Mouse (Mus musculus) stomach, postnatal 0 days (tissue): ENCODE measurements around the gene Tcte1. TPM values are rescaled to one million over a fixed set of nuclear protein-coding genes. Genes with fewer than 3 reads are reported as not detected.
A peak's percentile ranks its signal among the peaks of the same experiment; 100 is the strongest.

ENCODE experiments used
- ATAC-seq: fragments of 200-750 bp; cut with Nextera tagmentation; 2 replicates; pipeline ENCODE4 v1.8.0; 2017; ENCODE audit not compliant: low FRiP score, low TSS enrichment
- DNase-seq: peaks from one replicate; pipeline ENCODE4 v3.0.0-alpha.2; 2016; ENCODE audit warnings: low spot score
- H3K27ac ChIP-seq: fragments of 300-500 bp; sonication (generic); replicated peaks from 2 replicates; pipeline ENCODE4 v1.5.1; 2014; ENCODE audit warnings: mild to moderate bottlenecking, control low read depth
- H3K27me3 ChIP-seq: fragments of 300-500 bp; sonication (generic); 2 replicates; pipeline ENCODE4 v1.6.1; 2014; ENCODE audit warnings: low read length; ENCODE audit not compliant: control insufficient read depth, insufficient read depth
- H3K36me3 ChIP-seq: fragments of 300-500 bp; sonication (generic); 2 replicates; pipeline ENCODE4 v1.6.1; 2014; ENCODE audit warnings: low read length, mixed read lengths; ENCODE audit not compliant: control insufficient read depth, insufficient read depth
- H3K4me1 ChIP-seq: fragments of 300-500 bp; sonication (generic); replicated peaks from 2 replicates; pipeline ENCODE4 v1.6.1; 2014; ENCODE audit warnings: antibody characterized with exemption; ENCODE audit not compliant: control insufficient read depth, insufficient read depth
- H3K4me2 ChIP-seq: fragments of 300-500 bp; sonication (generic); replicated peaks from 2 replicates; pipeline ENCODE4 v1.6.1; 2014; ENCODE audit warnings: low read depth, mild to moderate bottlenecking, control low read depth, moderate library complexity
- H3K4me3 ChIP-seq: fragments of 300-500 bp; sonication (generic); 2 replicates; pipeline ENCODE4 v1.5.1; 2014; ENCODE audit warnings: low read depth, low read length, control low read depth
- H3K9ac ChIP-seq: fragments of 300-500 bp; sonication (generic); 2 replicates; pipeline ENCODE4 v1.6.1; 2014; ENCODE audit warnings: mild to moderate bottlenecking, low read length, control low read depth, mixed read lengths
- H3K9me3 ChIP-seq: fragments of 300-500 bp; sonication (generic); 2 replicates; pipeline ENCODE4 v1.6.1; 2016; ENCODE audit warnings: low read length; ENCODE audit not compliant: control insufficient read depth
- CTCF ChIP-seq: IDR thresholded peaks from 2 replicates; pipeline ENCODE4 v1.5.1; 2016; ENCODE audit warnings: antibody characterized with exemption, low read depth, mild to moderate bottlenecking, moderate library complexity
- EP300 ChIP-seq: optimal IDR thresholded peaks from 2 replicates; pipeline ENCODE3; 2016; ENCODE audit warnings: antibody characterized with exemption
- WGBS: fragments of 180-500 bp; shearing (Covaris S2); extraction: QIAGEN DNeasy Blood & Tissue Kit; methylation state at CpG from one replicate; pipeline ENCODE4 v1.1.7; 2014; 5-methylcytosine and 5-hydroxymethylcytosine counted together
- polyA plus RNA-seq: library from polyadenylated mRNA; unstranded; fragments of >200 nt; fragmentation: Nextera tagmentation; extraction: Ambion mirVana; gene quantifications from 2 replicates; pipeline ENCODE4 v1.2.1, GENCODE M21; 2015

Gene Tcte1
- polyA plus RNA-seq, 1 experiment from 2014 or later: 0.04 TPM

DNA sequence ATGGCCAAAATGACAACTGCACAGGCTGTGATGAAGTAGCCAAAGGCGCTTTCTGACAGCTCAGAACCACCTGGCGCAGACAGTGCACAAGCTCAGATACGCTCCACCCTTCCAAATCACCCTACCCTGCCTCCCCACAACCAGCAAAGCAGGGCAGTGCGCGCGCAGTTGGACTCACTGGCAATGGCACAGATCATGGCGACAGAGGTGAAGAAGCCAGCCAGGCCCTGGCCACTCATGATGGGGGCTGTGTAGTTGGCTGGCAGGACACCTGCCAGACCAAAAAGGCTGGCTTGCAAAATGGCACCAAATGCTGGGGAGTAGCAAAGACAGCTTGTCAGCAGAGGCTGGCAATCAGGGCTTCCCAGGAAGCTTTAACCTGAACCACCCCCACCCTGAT, 66.0 kb downstream of the Tcte1 start:
- no peaks in the 10 kb centered on the region for H3K27me3 ChIP-seq
- WGBS: 97% methylated on average over 7 of the region's 7 CpGs
- DNase-seq: no peak
- no peak for ATAC-seq
- H3K36me3 ChIP-seq: peaks cover 6% of the 10 kb centered on the region
- no peak for TF ChIP-seq CTCF
- TF ChIP-seq EP300: no peak
- H3K9me3 ChIP-seq: no peaks in the 10 kb centered on the region
- peaks cover 14% of the 10 kb centered on the region; the same call in 1 of the 2 replicates for H3K4me1 ChIP-seq
- H3K4me2 ChIP-seq: no peak overlapping the region
- no peak overlapping the region for H3K9ac ChIP-seq
- no peak overlapping the region for H3K4me3 ChIP-seq
- H3K27ac ChIP-seq: no peak overlapping the region

DNA sequence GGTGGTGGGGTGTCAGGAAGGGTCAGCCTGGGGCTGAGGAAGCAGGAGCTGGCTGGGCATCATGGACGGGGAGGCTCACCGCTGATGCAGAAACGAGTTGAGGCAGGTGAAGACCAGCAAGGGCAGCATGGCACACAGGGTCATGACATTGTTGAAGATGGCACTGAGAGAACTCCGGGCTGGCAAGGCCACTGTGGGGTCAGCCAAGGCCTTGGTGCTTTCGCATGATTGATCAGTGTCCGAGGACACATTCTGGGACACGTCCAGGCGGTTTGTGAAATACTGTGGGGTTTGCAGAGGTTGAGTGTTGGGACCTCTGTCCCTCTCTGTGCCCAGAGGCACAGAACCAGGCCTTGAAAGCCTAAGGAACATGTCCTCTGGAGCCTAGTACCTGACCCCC, 66.6 kb downstream of the Tcte1 start:
- H3K4me1 ChIP-seq: peaks cover 12% of the 10 kb centered on the region; the same call in 1 of the 2 replicates
- WGBS: 89% methylated on average over 8 of the region's 8 CpGs

GRCm38 (mm10) chr17:45590410-45590809, 67.2 kb downstream of the Tcte1 start:
- no peak overlapping the region for H3K27ac ChIP-seq
- H3K4me2 ChIP-seq: no peak overlapping the region
- peaks cover 14% of the 10 kb centered on the region; the same call in 1 of the 2 replicates for H3K4me1 ChIP-seq
- WGBS: 75% methylated on average over 6 of the region's 6 CpGs
- peaks cover 6% of the 10 kb centered on the region for H3K36me3 ChIP-seq
- no peaks in the 10 kb centered on the region for H3K27me3 ChIP-seq
- H3K9me3 ChIP-seq: no peaks in the 10 kb centered on the region
- TF ChIP-seq EP300: no peak
- TF ChIP-seq CTCF: no peak
- no peak overlapping the region for H3K4me3 ChIP-seq
- DNase-seq: no peak
- no peak overlapping the region for H3K9ac ChIP-seq
- no peak for ATAC-seq

More for the DNA sequence above, 66.6 kb downstream of the Tcte1 start:
- Histone ChIP-seq H3K4me2 (no peak overlapping the region), H3K27me3 (no peaks in the 10 kb centered on the region), H3K4me3 (no peak overlapping the region), H3K9ac (no peak overlapping the region), H3K9me3 (no peaks in the 10 kb centered on the region), H3K36me3 (peaks cover 6% of the 10 kb centered on the region), H3K27ac (no peak overlapping the region)
- no peak for ATAC-seq
- no peak for DNase-seq
- TF ChIP-seq EP300 (no peak), CTCF (no peak)

- WGBS: 55% methylated on average over 16 of the region's 16 CpGs
- TF ChIP-seq CTCF: no peak
- no peak for TF ChIP-seq EP300
- Histone ChIP-seq H3K9me3 (no peaks in the 10 kb centered on the region), H3K27ac (peak overlapping the region; percentile 73; the same call in 1 of the 2 replicates), H3K9ac (peak overlapping the region; percentile 23; the same call in 1 of the 2 replicates), H3K4me2 (peak overlapping the region; percentile 30), H3K4me3 (no peak overlapping the region), H3K4me1 (peaks cover 20% of the 10 kb centered on the region), H3K27me3 (no peaks in the 10 kb centered on the region), H3K36me3 (peaks cover 6% of the 10 kb centered on the region)
- ATAC-seq (peak; percentile 13), DNase-seq (no peak)
Observed at GRCm38 (mm10) chr17:45591701-45592605, 68.7 kb downstream of the Tcte1 start.

Other genes with a start within 250 kb of the Tcte1 start
- gene Cdc5l, start 89.7 kb upstream of the Tcte1 start, polyA plus RNA-seq: 28.9 and 31.8 TPM in 2 replicates
- 0.24 and 0.25 TPM in 2 replicates for gene Spats1, start 48.0 kb upstream of the Tcte1 start, polyA plus RNA-seq
- 5.7 and 6.1 TPM in 2 replicates for gene Aars2, start 16.6 kb upstream of the Tcte1 start, polyA plus RNA-seq
- 0.41 and 0.63 TPM in 2 replicates for gene Tmem151b, start 26.2 kb downstream of the Tcte1 start, polyA plus RNA-seq
- gene Nfkbie, start 32.3 kb downstream of the Tcte1 start, polyA plus RNA-seq: 1.6 and 2.0 TPM in 2 replicates
- 72.7 and 76.8 TPM in 2 replicates for gene Slc35b2, start 40.4 kb downstream of the Tcte1 start, polyA plus RNA-seq
- gene Hsp90ab1, start 49.8 kb downstream of the Tcte1 start, polyA plus RNA-seq: 715 and 750 TPM in 2 replicates
- 49.4 and 55.3 TPM in 2 replicates for gene Slc29a1, start 76.2 kb downstream of the Tcte1 start, polyA plus RNA-seq
- 1.2 and 1.5 TPM in 2 replicates for gene Mymx, start 78.7 kb downstream of the Tcte1 start, polyA plus RNA-seq
- 0.06 TPM in 2 replicates for gene Capn11, start 135.9 kb downstream of the Tcte1 start, polyA plus RNA-seq
- 163 TPM in 2 replicates for gene Mrpl14, start 162.9 kb downstream of the Tcte1 start, polyA plus RNA-seq
- gene Tmem63b, start 163.5 kb downstream of the Tcte1 start, polyA plus RNA-seq: 40.9 and 45.0 TPM in 2 replicates
- not detected in 2 replicates for gene 1600014C23Rik, start 210.4 kb downstream of the Tcte1 start, polyA plus RNA-seq